Mouse (Mus musculus) ES-Bruce4 (cell line): ENCODE measurements around the gene Unc5c.

Experiments used
- CTCF ChIP-seq: IDR thresholded peaks from one replicate; pipeline ENCODE4 v1.8.1; 2011; ENCODE audit warnings: low read depth, low read length
- POLR2A ChIP-seq: IDR thresholded peaks from one replicate; pipeline ENCODE4 v1.8.1; 2011; ENCODE audit warnings: low read length; ENCODE audit not compliant: insufficient read depth

- TF ChIP-seq CTCF (no peak), POLR2A (no peak)
Observed at GRCm38 (mm10) chr3:141733844-141734243, 268.8 kb downstream of the Unc5c start.
